Mouse (Mus musculus) left cerebral cortex, postnatal 10 days (tissue): ENCODE results near the gene Dock9. TPM values are rescaled to one million over a fixed set of nuclear protein-coding genes. Genes with fewer than 3 reads are reported as not detected.

Source experiments
- DNase-seq, 2 experiments: peaks; one replicate each; pipeline ENCODE4 v3.0.0; 2021 to 2022; ENCODE audit warnings: low spot score in 2 of 2, mixed read lengths in 1 of 2; ENCODE audit errors: extremely low spot score in 1 of 2
- intact Hi-C: fragments of 180-260 bp; cut with DNase I; formaldehyde crosslinking; loops from one replicate; pipeline ENCODE4 v1.15.1; 2025
- total RNA-seq, 2 experiments: library from RNA; stranded (reverse); gene quantifications; 2 replicates each; pipeline ENCODE4 v1.2.3; 2021

Gene Dock9
- total RNA-seq, 2 experiments from 2014 or later = 181 to 185 TPM

- intact Hi-C loops = no loop called here
- DNase-seq = no peak
These were observed 211.5 kb downstream of the Dock9 start for GRCm38 (mm10) chr14:121585906-121586765.

GRCm38 (mm10) chr14:121579055-121579454, 218.6 kb downstream of the Dock9 start:
- DNase-seq = no peak
- intact Hi-C loops = loop anchor here (10.0 kb wide), 1 partner anchor 304 kb away; no protein-coding TSS in a partner anchor

GRCm38 (mm10) chr14:121573391-121573790, 224.2 kb downstream of the Dock9 start:
- intact Hi-C loops = loop anchor here (10.0 kb wide), 1 partner anchor 299 kb away; no protein-coding TSS in a partner anchor
- DNase-seq = no peak

- peak; percentile 57 to 59 for DNase-seq
- intact Hi-C loops = no loop called here
These were observed 230.8 kb downstream of the Dock9 start for GRCm38 (mm10) chr14:121566794-121567201.

- no peak for DNase-seq
- intact Hi-C loops = no loop called here
These were observed 231.7 kb downstream of the Dock9 start for GRCm38 (mm10) chr14:121565930-121566329.

- no peak for DNase-seq
- intact Hi-C loops = no loop called here
These were observed 233.0 kb downstream of the Dock9 start for GRCm38 (mm10) chr14:121564656-121565055.

GRCm38 (mm10) chr14:121563954-121564353, 233.7 kb downstream of the Dock9 start:
- intact Hi-C loops = no loop called here
- DNase-seq = no peak

GRCm38 (mm10) chr14:121559026-121559425, 238.6 kb downstream of the Dock9 start:
- no peak for DNase-seq

GRCm38 (mm10) chr14:121556401-121557315, 241.0 kb downstream of the Dock9 start:
- intact Hi-C loops = no loop called here

More at GRCm38 (mm10) chr14:121559026-121559425, 238.6 kb downstream of the Dock9 start:
- intact Hi-C loops = no loop called here

GRCm38 (mm10) chr14:121553785-121554184, 243.9 kb downstream of the Dock9 start:
- DNase-seq = no peak
- intact Hi-C loops = no loop called here

More at GRCm38 (mm10) chr14:121556401-121557315, 241.0 kb downstream of the Dock9 start:
- no peak for DNase-seq

GRCm38 (mm10) chr14:121552586-121552985, 245.1 kb downstream of the Dock9 start:
- intact Hi-C loops = no loop called here
- no peak for DNase-seq

GRCm38 (mm10) chr14:121549834-121550233, 247.8 kb downstream of the Dock9 start:
- DNase-seq = no peak
- intact Hi-C loops = no loop called here

GRCm38 (mm10) chr14:121547745-121548144, 249.9 kb downstream of the Dock9 start:
- intact Hi-C loops = no loop called here
- DNase-seq = no peak

GRCm38 (mm10) chr14:121546621-121547020, 251.0 kb downstream of the Dock9 start:
- DNase-seq = no peak
- intact Hi-C loops = no loop called here

- intact Hi-C loops = no loop called here
- no peak for DNase-seq
These were observed 251.9 kb downstream of the Dock9 start for GRCm38 (mm10) chr14:121545551-121546331.

- no peak for DNase-seq
- intact Hi-C loops = no loop called here
These were observed 256.4 kb downstream of the Dock9 start for GRCm38 (mm10) chr14:121541262-121541661.

- intact Hi-C loops = no loop called here
- DNase-seq = no peak
These were observed 263.1 kb downstream of the Dock9 start for GRCm38 (mm10) chr14:121534501-121534900.

GRCm38 (mm10) chr14:121530853-121531252, 266.8 kb downstream of the Dock9 start:
- DNase-seq = no peak
- intact Hi-C loops = no loop called here

- no peak for DNase-seq
- intact Hi-C loops = no loop called here
These were observed 269.8 kb downstream of the Dock9 start for GRCm38 (mm10) chr14:121527883-121528282.
